Mouse (Mus musculus): ENCODE data around the gene Rpp38. TPM values are rescaled to one million over a fixed set of nuclear protein-coding genes. Genes with fewer than 3 reads are reported as not detected.

The Rpp38 gene
- polyA plus RNA-seq, 1 experiment from 2014 or later = 16.2 TPM

DNA sequence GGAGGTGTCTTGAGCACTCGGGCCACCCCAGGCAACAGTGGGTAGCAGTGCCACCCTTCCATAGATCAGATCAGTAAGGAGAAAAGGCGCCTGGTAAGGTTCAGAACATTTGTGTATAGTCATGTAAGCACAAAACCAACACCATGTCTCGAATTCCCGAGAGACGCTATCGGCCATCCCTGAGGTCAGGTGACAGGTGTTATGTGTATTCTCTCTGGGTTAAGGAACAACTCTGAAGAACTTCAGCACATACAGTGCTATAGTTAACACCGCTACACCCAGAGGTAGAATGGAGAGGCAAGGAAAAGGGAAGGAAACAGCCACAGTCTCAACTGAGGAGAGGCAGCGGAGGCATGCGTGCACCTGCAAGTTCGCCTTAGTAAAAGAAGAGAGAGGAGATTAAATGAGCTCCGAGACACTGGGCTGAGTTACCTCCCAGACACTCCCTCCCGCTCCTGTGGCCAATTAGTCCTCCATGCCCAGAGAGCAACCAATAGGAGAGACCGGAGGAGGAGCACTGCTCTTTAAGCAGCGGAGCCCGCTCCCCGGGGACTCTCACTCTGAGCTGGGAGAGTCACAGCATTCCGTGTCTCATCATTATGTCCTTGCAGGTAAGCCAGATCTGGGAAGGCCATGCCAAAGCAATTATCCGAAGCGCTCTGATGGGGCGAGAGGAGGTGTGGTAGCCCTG is 3.3 kb upstream of the Rpp38 start, which contains the start of gene Acbd7:
Gene Acbd7, plus strand, starts transcription at position 558 of the 691 bp plus-strand sequence.
- H3K4me1 ChIP-seq (replicated peaks; ENCODE audit: control insufficient read depth, insufficient read depth, low read length) = peaks cover 11% of the 10 kb centered on the region
- 3% methylated on average over 20 of the region's 20 CpGs for WGBS
- no peak within 1 kb of the TSS for H3K27ac ChIP-seq (ENCODE audit: low read length)
- peak within 1 kb of the TSS; percentile 29; the same call in 1 of the 2 replicates for H3K9ac ChIP-seq (ENCODE audit: low read length)
- H3K9me3 ChIP-seq (ENCODE audit: control insufficient read depth, low read length) = no peaks in the 10 kb centered on the region
- H3K4me3 ChIP-seq (ENCODE audit: low read length) = peak within 1 kb of the TSS; percentile 38
- H3K27me3 ChIP-seq (ENCODE audit: control insufficient read depth, insufficient read depth, low read depth, low read length) = peaks cover 4% of the 10 kb centered on the region; the same call in 1 of the 2 replicates
- peak; percentile 32; the same call in 1 of the 2 replicates for ATAC-seq (ENCODE audit: low read depth)
- peak within 1 kb of the TSS; percentile 58 for H3K4me2 ChIP-seq (ENCODE audit: low read depth, low read length)
- H3K36me3 ChIP-seq (ENCODE audit: control insufficient read depth, insufficient read depth, low read length) = no peaks in the 10 kb centered on the region

- H3K4me1 ChIP-seq (replicated peaks; ENCODE audit: control insufficient read depth, insufficient read depth, low read length) = peaks cover 16% of the 10 kb centered on the region
- no peak overlapping the region for H3K4me3 ChIP-seq (ENCODE audit: low read length)
- H3K27me3 ChIP-seq (ENCODE audit: control insufficient read depth, insufficient read depth, low read depth, low read length) = peaks cover 4% of the 10 kb centered on the region; the same call in 1 of the 2 replicates
- H3K36me3 ChIP-seq (ENCODE audit: control insufficient read depth, insufficient read depth, low read length) = peaks cover 3% of the 10 kb centered on the region; the same call in 1 of the 2 replicates
- no peaks in the 10 kb centered on the region for H3K9me3 ChIP-seq (ENCODE audit: control insufficient read depth, low read length)
- no peak overlapping the region for H3K9ac ChIP-seq (ENCODE audit: low read length)
- no peak for ATAC-seq (ENCODE audit: low read depth)
- H3K27ac ChIP-seq (ENCODE audit: low read length) = no peak overlapping the region
- WGBS = 88% methylated on average over 12 of the region's 12 CpGs
- no peak overlapping the region for H3K4me2 ChIP-seq (ENCODE audit: low read depth, low read length)
Measured at GRCm38 (mm10) chr2:3333761-3334160, 1.3 kb upstream of the Rpp38 start.

DNA sequence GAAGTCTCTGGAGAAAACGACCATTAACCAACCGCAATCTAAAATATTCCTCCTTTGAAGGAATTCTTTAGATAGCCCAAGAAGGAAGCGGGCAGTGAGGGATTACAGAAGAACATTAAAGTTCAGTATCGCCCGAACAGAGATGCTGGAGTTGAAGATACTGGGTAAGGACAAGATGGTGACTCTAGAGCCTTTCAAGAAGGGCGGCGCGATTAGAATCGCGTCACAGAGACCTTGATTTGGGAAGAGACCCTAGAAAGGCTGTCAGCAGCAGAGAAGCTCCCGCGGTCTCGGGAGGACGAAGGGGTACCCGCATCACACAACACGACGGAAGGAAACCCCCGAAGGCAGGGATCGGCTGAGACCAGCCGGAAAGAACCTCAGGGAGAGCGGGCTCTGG is 387 bp downstream of the Rpp38 start:
- peaks cover 16% of the 10 kb centered on the region for H3K4me1 ChIP-seq (replicated peaks; ENCODE audit: control insufficient read depth, insufficient read depth, low read length)
- WGBS = 1% methylated on average over 21 of the region's 21 CpGs
- H3K27ac ChIP-seq (ENCODE audit: low read length) = peak overlapping the region; percentile 44
- H3K9ac ChIP-seq (ENCODE audit: low read length) = peak overlapping the region; percentile 79
- H3K4me2 ChIP-seq (ENCODE audit: low read depth, low read length) = peak overlapping the region; percentile 70
- peak overlapping the region; percentile 70 for H3K4me3 ChIP-seq (ENCODE audit: low read length)
- H3K9me3 ChIP-seq (ENCODE audit: control insufficient read depth, low read length) = no peaks in the 10 kb centered on the region
- H3K27me3 ChIP-seq (ENCODE audit: control insufficient read depth, insufficient read depth, low read depth, low read length) = peaks cover 4% of the 10 kb centered on the region; the same call in 1 of the 2 replicates
- H3K36me3 ChIP-seq (ENCODE audit: control insufficient read depth, insufficient read depth, low read length) = peaks cover 8% of the 10 kb centered on the region
- no peak for ATAC-seq (ENCODE audit: low read depth)

- H3K9me3 ChIP-seq (ENCODE audit: control insufficient read depth, low read length) = no peaks in the 10 kb centered on the region
- no peak overlapping the region for H3K27ac ChIP-seq (ENCODE audit: low read length)
- peaks cover 2% of the 10 kb centered on the region; the same call in 1 of the 2 replicates for H3K27me3 ChIP-seq (ENCODE audit: control insufficient read depth, insufficient read depth, low read depth, low read length)
- 74% methylated on average over 5 of the region's 5 CpGs for WGBS
- peak overlapping the region; percentile 70 for H3K4me2 ChIP-seq (ENCODE audit: low read depth, low read length)
- peak overlapping the region; percentile 79 for H3K9ac ChIP-seq (ENCODE audit: low read length)
- H3K4me1 ChIP-seq (replicated peaks; ENCODE audit: control insufficient read depth, insufficient read depth, low read length) = peaks cover 16% of the 10 kb centered on the region
- peaks cover 11% of the 10 kb centered on the region for H3K36me3 ChIP-seq (ENCODE audit: control insufficient read depth, insufficient read depth, low read length)
- H3K4me3 ChIP-seq (ENCODE audit: low read length) = peak overlapping the region; percentile 70
- ATAC-seq (ENCODE audit: low read depth) = no peak
Measured at GRCm38 (mm10) chr2:3331071-3331703, 1.3 kb downstream of the Rpp38 start.

DNA sequence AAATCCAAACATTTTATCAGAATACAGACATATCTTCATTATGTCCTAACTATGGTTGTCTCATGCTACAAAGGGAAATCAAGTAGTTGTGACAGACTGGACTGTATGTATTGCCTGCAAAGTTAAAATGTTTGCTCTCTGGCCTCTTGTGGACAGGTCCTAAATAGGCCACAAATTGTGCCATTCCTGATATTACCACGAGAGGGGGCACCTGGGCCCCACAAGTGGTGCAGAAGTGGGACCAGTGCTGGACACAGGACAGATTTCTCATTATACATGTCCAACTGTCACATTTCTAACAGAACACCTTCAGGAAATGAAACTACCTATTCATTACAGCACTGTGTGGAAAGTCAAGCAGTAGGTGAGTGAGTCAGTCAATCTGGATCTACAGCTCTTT is 5.1 kb downstream of the Rpp38 start:
- no peak overlapping the region for H3K27ac ChIP-seq (ENCODE audit: low read length)
- ATAC-seq (ENCODE audit: low read depth) = no peak; the same call in 1 of the 2 replicates
- WGBS = 34% methylated on average over 1 of the region's 1 CpGs

GRCm38 (mm10) chr2:3326547-3326946 is 5.9 kb downstream of the Rpp38 start:
- Histone ChIP-seq H3K9ac (ENCODE audit: low read length) (no peak overlapping the region), H3K4me1 (replicated peaks; ENCODE audit: control insufficient read depth, insufficient read depth, low read length) (peaks cover 12% of the 10 kb centered on the region), H3K9me3 (ENCODE audit: control insufficient read depth, low read length) (no peaks in the 10 kb centered on the region), H3K27ac (ENCODE audit: low read length) (no peak overlapping the region), H3K4me2 (ENCODE audit: low read depth, low read length) (no peak overlapping the region), H3K27me3 (ENCODE audit: control insufficient read depth, insufficient read depth, low read depth, low read length) (no peaks in the 10 kb centered on the region), H3K4me3 (ENCODE audit: low read length) (no peak overlapping the region), H3K36me3 (ENCODE audit: control insufficient read depth, insufficient read depth, low read length) (peaks cover 23% of the 10 kb centered on the region)
- 69% methylated on average over 1 of the region's 1 CpGs for WGBS
- ATAC-seq (ENCODE audit: low read depth) = no peak

More for the DNA sequence above, 5.1 kb downstream of the Rpp38 start:
- Histone ChIP-seq H3K4me3 (ENCODE audit: low read length) (no peak overlapping the region), H3K27me3 (ENCODE audit: control insufficient read depth, insufficient read depth, low read depth, low read length) (no peaks in the 10 kb centered on the region), H3K4me2 (ENCODE audit: low read depth, low read length) (no peak overlapping the region), H3K36me3 (ENCODE audit: control insufficient read depth, insufficient read depth, low read length) (peaks cover 23% of the 10 kb centered on the region), H3K9ac (ENCODE audit: low read length) (no peak overlapping the region), H3K9me3 (ENCODE audit: control insufficient read depth, low read length) (no peaks in the 10 kb centered on the region), H3K4me1 (replicated peaks; ENCODE audit: control insufficient read depth, insufficient read depth, low read length) (peaks cover 16% of the 10 kb centered on the region)

GRCm38 (mm10) chr2:3324381-3325130 is 7.9 kb downstream of the Rpp38 start:
- 91% methylated on average over 7 of the region's 7 CpGs for WGBS

GRCm38 (mm10) chr2:3323132-3323531 is 9.3 kb downstream of the Rpp38 start:
- no peaks in the 10 kb centered on the region for H3K9me3 ChIP-seq (ENCODE audit: control insufficient read depth, low read length)
- H3K9ac ChIP-seq (ENCODE audit: low read length) = no peak overlapping the region
- H3K36me3 ChIP-seq (ENCODE audit: control insufficient read depth, insufficient read depth, low read length) = peaks cover 20% of the 10 kb centered on the region
- H3K27ac ChIP-seq (ENCODE audit: low read length) = no peak overlapping the region
- H3K4me2 ChIP-seq (ENCODE audit: low read depth, low read length) = no peak overlapping the region
- WGBS = 54% methylated on average over 2 of the region's 2 CpGs
- ATAC-seq (ENCODE audit: low read depth) = no peak
- H3K4me3 ChIP-seq (ENCODE audit: low read length) = no peak overlapping the region
- no peaks in the 10 kb centered on the region for H3K4me1 ChIP-seq (replicated peaks; ENCODE audit: control insufficient read depth, insufficient read depth, low read length)
- H3K27me3 ChIP-seq (ENCODE audit: control insufficient read depth, insufficient read depth, low read depth, low read length) = no peaks in the 10 kb centered on the region

More at GRCm38 (mm10) chr2:3324381-3325130, 7.9 kb downstream of the Rpp38 start:
- no peak overlapping the region for H3K4me3 ChIP-seq (ENCODE audit: low read length)
- no peak overlapping the region for H3K4me2 ChIP-seq (ENCODE audit: low read depth, low read length)
- H3K36me3 ChIP-seq (ENCODE audit: control insufficient read depth, insufficient read depth, low read length) = peaks cover 23% of the 10 kb centered on the region
- no peak overlapping the region for H3K27ac ChIP-seq (ENCODE audit: low read length)
- H3K9me3 ChIP-seq (ENCODE audit: control insufficient read depth, low read length) = no peaks in the 10 kb centered on the region
- no peaks in the 10 kb centered on the region for H3K4me1 ChIP-seq (replicated peaks; ENCODE audit: control insufficient read depth, insufficient read depth, low read length)
- H3K9ac ChIP-seq (ENCODE audit: low read length) = no peak overlapping the region
- no peaks in the 10 kb centered on the region for H3K27me3 ChIP-seq (ENCODE audit: control insufficient read depth, insufficient read depth, low read depth, low read length)
- no peak for ATAC-seq (ENCODE audit: low read depth)
